Mouse (Mus musculus) cortical plate, adult 2 months (tissue): ENCODE results near the gene Spon1.

Source experiments
- CTCF ChIP-seq: fragments of 200-500 bp; IDR thresholded peaks from 2 replicates; pipeline ENCODE4 v1.5.1; 2011; ENCODE audit warnings: mild to moderate bottlenecking, control low read depth, low read length; ENCODE audit not compliant: insufficient read depth; ENCODE audit errors: extremely low read depth
- POLR2A ChIP-seq: fragments of 200-500 bp; IDR thresholded peaks from 2 replicates; pipeline ENCODE4 v1.6.1; 2011; ENCODE audit warnings: mild to moderate bottlenecking, low read length, control low read depth; ENCODE audit not compliant: insufficient read depth; ENCODE audit errors: extremely low read depth

DNA sequence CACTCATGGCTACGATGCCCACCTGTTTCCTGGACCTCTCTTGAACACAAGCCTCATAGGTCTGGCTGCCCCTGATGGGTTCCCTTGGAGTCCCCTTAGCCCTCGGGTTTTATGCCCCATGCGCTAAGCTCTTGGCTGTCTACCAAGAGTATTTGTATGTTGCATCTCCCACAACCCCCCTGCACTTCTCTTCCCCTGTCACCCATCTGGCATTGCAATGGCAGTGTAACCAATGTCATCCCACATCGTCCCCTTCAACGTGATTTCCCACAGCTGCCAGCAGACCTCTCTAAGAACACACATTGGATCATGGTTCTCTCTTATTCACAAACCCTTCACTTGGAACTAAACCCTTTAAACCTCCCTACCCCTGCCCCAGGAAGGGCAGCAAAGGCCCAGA lies 239.7 kb downstream of the Spon1 start:
- no peak for TF ChIP-seq CTCF
- no peak for TF ChIP-seq POLR2A
